Mouse (Mus musculus) cerebellum, adult 2 months (tissue): ENCODE results near the gene Ptbp1.

ENCODE experiments used
- CTCF ChIP-seq: fragments of 200-500 bp; IDR thresholded peaks from 2 replicates; pipeline ENCODE4 v1.5.1; 2011; ENCODE audit warnings: low read depth, mild to moderate bottlenecking, control low read depth, low read length, moderate library complexity, borderline replicate concordance; ENCODE audit not compliant: insufficient read depth
- POLR2A ChIP-seq: fragments of 200-500 bp; IDR thresholded peaks from 2 replicates; pipeline ENCODE4 v1.6.1; 2011; ENCODE audit warnings: low read length, control low read depth, borderline replicate concordance; ENCODE audit not compliant: insufficient read depth

DNA sequence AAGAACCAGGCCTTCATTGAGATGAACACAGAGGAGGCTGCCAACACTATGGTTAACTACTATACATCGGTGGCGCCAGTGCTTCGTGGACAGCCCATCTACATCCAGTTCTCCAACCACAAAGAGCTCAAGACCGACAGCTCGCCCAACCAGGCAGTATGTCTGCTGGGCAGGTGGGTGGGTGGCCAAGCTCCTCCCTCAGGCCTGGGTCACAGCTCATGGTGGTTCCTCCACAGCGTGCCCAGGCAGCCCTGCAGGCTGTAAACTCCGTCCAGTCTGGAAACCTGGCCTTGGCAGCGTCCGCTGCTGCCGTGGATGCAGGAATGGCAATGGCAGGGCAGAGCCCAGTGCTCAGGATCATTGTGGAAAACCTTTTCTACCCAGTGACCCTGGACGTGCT is 4.9 kb downstream of the Ptbp1 start:
- TF ChIP-seq POLR2A (no peak), CTCF (no peak)
